Mouse (Mus musculus) 416B (cell line): ENCODE results near the gene Prpf38b.
"Not testable (repeated sequence)": the region's sequence is repeated elsewhere in the genome, so short reads cannot be mapped to it uniquely, and the experiment has no call there.

ENCODE experiments used
- DNase-seq: peaks from one replicate; pipeline ENCODE4 v3.0.0; 2011; ENCODE audit warnings: low read depth

Prpf38b gene

GRCm38 (mm10) chr3:108900681-108901080 lies 10.8 kb downstream of the Prpf38b start:
- no peak for DNase-seq

GRCm38 (mm10) chr3:108900147-108900546 lies 11.4 kb downstream of the Prpf38b start:
- DNase-seq, result no peak

- no peak for DNase-seq
These were observed 12.9 kb downstream of the Prpf38b start for GRCm38 (mm10) chr3:108898640-108899039.

- no peak for DNase-seq
These were observed 18.6 kb downstream of the Prpf38b start for GRCm38 (mm10) chr3:108892914-108893313.

GRCm38 (mm10) chr3:108892080-108892479 lies 19.4 kb downstream of the Prpf38b start:
- DNase-seq, result no peak

- no peak for DNase-seq
These were observed 21.6 kb downstream of the Prpf38b start, which contains the start of gene Fndc7 for GRCm38 (mm10) chr3:108889908-108890307. TSS of gene Fndc7 (minus strand) at chr3:108890008.

- no peak for DNase-seq
These were observed 23.9 kb downstream of the Prpf38b start for GRCm38 (mm10) chr3:108887618-108887975.

GRCm38 (mm10) chr3:108886934-108887617 lies 24.5 kb downstream of the Prpf38b start:
- no peak for DNase-seq

- peak; percentile 81 for DNase-seq
These were observed 25.6 kb downstream of the Prpf38b start for GRCm38 (mm10) chr3:108885686-108886530.

GRCm38 (mm10) chr3:108884706-108885289 lies 26.7 kb downstream of the Prpf38b start:
- DNase-seq, result no peak

GRCm38 (mm10) chr3:108883067-108883466 lies 28.5 kb downstream of the Prpf38b start:
- DNase-seq, result no peak

GRCm38 (mm10) chr3:108881873-108882272 lies 29.7 kb downstream of the Prpf38b start:
- DNase-seq, result not testable (repeated sequence)

GRCm38 (mm10) chr3:108880544-108881507 lies 30.7 kb downstream of the Prpf38b start:
- no peak for DNase-seq

GRCm38 (mm10) chr3:108879836-108880435 lies 31.6 kb downstream of the Prpf38b start:
- no peak for DNase-seq

- no peak for DNase-seq
These were observed 32.4 kb downstream of the Prpf38b start for GRCm38 (mm10) chr3:108879129-108879528.

- no peak for DNase-seq
These were observed 40.9 kb downstream of the Prpf38b start for GRCm38 (mm10) chr3:108870631-108871030.

- DNase-seq, result no peak
These were observed 44.1 kb downstream of the Prpf38b start for GRCm38 (mm10) chr3:108867449-108867848.

- DNase-seq, result no peak
These were observed 45.9 kb downstream of the Prpf38b start for GRCm38 (mm10) chr3:108865676-108866075.

GRCm38 (mm10) chr3:108865129-108865528 lies 46.4 kb downstream of the Prpf38b start:
- DNase-seq, result no peak

- no peak for DNase-seq
These were observed 48.4 kb downstream of the Prpf38b start for GRCm38 (mm10) chr3:108863091-108863490.

- not testable (repeated sequence) for DNase-seq
These were observed 49.2 kb downstream of the Prpf38b start for GRCm38 (mm10) chr3:108862282-108862681.
